Mouse (Mus musculus) MEL (cell line): ENCODE measurements at regions not wholly inside any gene's neighbourhood (a gene's known extent, or its start where the extent isn't known, plus 50 kb on each side); places are given as distances from the start of the nearest gene placed in this dataset.

ENCODE experiments used
- DNase-seq: peaks from one replicate; pipeline ENCODE4 v3.0.0; 2011; ENCODE audit warnings: low read depth, low spot score
- H3K27ac ChIP-seq: 2 replicates; pipeline ENCODE4 v1.5.1; 2012; ENCODE audit warnings: low read depth, mild to moderate bottlenecking, control low read depth, low read length, moderate library complexity; ENCODE audit not compliant: control insufficient read depth
- H3K27me3 ChIP-seq, 2 experiments: fragments of 150-350 bp in 1 of 2; sonication (generic) in 1 of 2; 2 replicates each; pipeline ENCODE4 v1.6.1; 2012; ENCODE audit warnings: low read length in 2 of 2, mild to moderate bottlenecking in 2 of 2, improper control_type of control experiment in 1 of 2, moderate library complexity in 1 of 2; ENCODE audit not compliant: insufficient read depth in 2 of 2, control insufficient read depth in 1 of 2
- H3K36me3 ChIP-seq, 2 experiments: 2 replicates each; pipeline ENCODE4 v1.6.1; 2012 to 2014; ENCODE audit warnings: low read length in 2 of 2, improper control_type of control experiment in 1 of 2, inconsistent platforms in 1 of 2, mild to moderate bottlenecking in 1 of 2; ENCODE audit not compliant: insufficient read depth in 2 of 2, control insufficient read depth in 1 of 2
- H3K4me1 ChIP-seq, 2 experiments: fragments of 150-350 bp in 1 of 2; sonication (generic) in 1 of 2; 2 replicates each; pipeline ENCODE4 v1.6.1; 2012; ENCODE audit warnings: low read length in 2 of 2, improper control_type of control experiment in 1 of 2, mild to moderate bottlenecking in 1 of 2; ENCODE audit not compliant: insufficient read depth in 2 of 2, control insufficient read depth in 1 of 2
- H3K4me3 ChIP-seq, 2 experiments: fragments of 150-350 bp in 1 of 2; sonication (generic) in 1 of 2; 2 replicates each; pipeline ENCODE4 v1.5.1; 2012; ENCODE audit warnings: low read depth in 2 of 2, low read length in 2 of 2, mild to moderate bottlenecking in 2 of 2, moderate library complexity in 2 of 2, control low read depth in 1 of 2, improper control_type of control experiment in 1 of 2; ENCODE audit not compliant: control insufficient read depth in 1 of 2, insufficient read depth in 1 of 2
- H3K79me2 ChIP-seq: 2 replicates; pipeline ENCODE4 v1.6.1; 2012; ENCODE audit warnings: mild to moderate bottlenecking, low read length, moderate library complexity; ENCODE audit not compliant: control insufficient read depth, poor library complexity, insufficient read depth
- H3K9ac ChIP-seq: 2 replicates; pipeline ENCODE4 v1.6.1; 2012; ENCODE audit warnings: low read depth, mild to moderate bottlenecking, control low read depth, low read length, moderate library complexity; ENCODE audit not compliant: control insufficient read depth, poor library complexity, severe bottlenecking
- H3K9me3 ChIP-seq: fragments of 150-350 bp; sonication (generic); replicated peaks from 2 replicates; pipeline ENCODE4 v1.6.1; 2012; ENCODE audit warnings: mild to moderate bottlenecking, low read length, improper control_type of control experiment, moderate library complexity; ENCODE audit not compliant: insufficient read depth
- BHLHE40 ChIP-seq: IDR thresholded peaks from 2 replicates; pipeline ENCODE4 v1.6.1; 2012; ENCODE audit warnings: low read depth, mild to moderate bottlenecking, inconsistent platforms, low read length, improper control_type of control experiment, borderline replicate concordance
- CHD1 ChIP-seq: IDR thresholded peaks from 2 replicates; pipeline ENCODE4 v1.6.1; 2012; ENCODE audit warnings: low read depth, mild to moderate bottlenecking, inconsistent platforms, low read length, improper control_type of control experiment
- CHD2 ChIP-seq: IDR thresholded peaks from 2 replicates; pipeline ENCODE4 v1.6.1; 2011; ENCODE audit warnings: low read length, improper control_type of control experiment
- CTCF ChIP-seq, 3 experiments: IDR thresholded peaks in 2 of 3; conservative IDR thresholded peaks in 1 of 3; 2 replicates each; pipeline ENCODE4 v1.5.1; 2011 to 2012; ENCODE audit warnings: low read length in 3 of 3, low read depth in 2 of 3, mild to moderate bottlenecking in 2 of 3, improper control_type of control experiment in 1 of 3, inconsistent platforms in 1 of 3, mixed read lengths in 1 of 3, moderate library complexity in 1 of 3; ENCODE audit not compliant: control insufficient read depth in 1 of 3, insufficient read depth in 1 of 3, poor library complexity in 1 of 3, severe bottlenecking in 1 of 3
- E2F4 ChIP-seq: IDR thresholded peaks from 2 replicates; pipeline ENCODE4 v1.6.1; 2011; ENCODE audit warnings: low read depth, low read length, improper control_type of control experiment, borderline replicate concordance
- ETS1 ChIP-seq: IDR thresholded peaks from 2 replicates; pipeline ENCODE4 v1.6.1; 2012; ENCODE audit warnings: low read depth, mild to moderate bottlenecking, inconsistent platforms, low read length, improper control_type of control experiment, moderate library complexity
- GATA1 ChIP-seq: IDR thresholded peaks from 2 replicates; pipeline ENCODE4 v1.6.1; 2011; ENCODE audit warnings: low read depth, low read length, improper control_type of control experiment
- JUND ChIP-seq: IDR thresholded peaks from 2 replicates; pipeline ENCODE4 v1.6.1; 2011; ENCODE audit warnings: low read depth, mild to moderate bottlenecking, improper control_type of control experiment, low read length
- KAT2A ChIP-seq: conservative IDR thresholded peaks from 2 replicates; pipeline ENCODE4 v1.6.1; 2012; ENCODE audit warnings: low read depth, low read length, improper control_type of control experiment, inconsistent platforms
- MAX ChIP-seq: IDR thresholded peaks from 2 replicates; pipeline ENCODE4 v1.6.1; 2011; ENCODE audit warnings: low read length, improper control_type of control experiment
- MEF2A ChIP-seq: IDR thresholded peaks from 2 replicates; pipeline ENCODE4 v1.6.1; 2014; ENCODE audit warnings: low read depth, mild to moderate bottlenecking, inconsistent platforms, low read length, improper control_type of control experiment; ENCODE audit not compliant: poor library complexity, insufficient replicate concordance, severe bottlenecking; ENCODE audit errors: extremely low read depth
- MYB ChIP-seq: IDR thresholded peaks from 2 replicates; pipeline ENCODE4 v1.6.1; 2011; ENCODE audit warnings: mild to moderate bottlenecking, low read depth, low read length, improper control_type of control experiment
- MYC ChIP-seq: IDR thresholded peaks from 2 replicates; pipeline ENCODE4 v1.6.1; 2011; ENCODE audit warnings: low read depth, mild to moderate bottlenecking, low read length, improper control_type of control experiment, moderate library complexity
- NELFE ChIP-seq: IDR thresholded peaks from 2 replicates; pipeline ENCODE4 v1.6.1; 2011; ENCODE audit warnings: low read depth, low read length, improper control_type of control experiment
- NRF1 ChIP-seq: IDR thresholded peaks from 2 replicates; pipeline ENCODE4 v1.6.1; 2014; ENCODE audit warnings: low read depth, mild to moderate bottlenecking, inconsistent platforms, low read length, improper control_type of control experiment, moderate library complexity; ENCODE audit not compliant: poor library complexity, insufficient read depth, severe bottlenecking
- POLR2AphosphoS2 ChIP-seq: IDR thresholded peaks from 2 replicates; pipeline ENCODE4 v1.6.1; 2011; ENCODE audit warnings: low read length, improper control_type of control experiment
- RCOR1 ChIP-seq: IDR thresholded peaks from 2 replicates; pipeline ENCODE4 v1.6.1; 2012; ENCODE audit warnings: low read depth, mild to moderate bottlenecking, inconsistent platforms, low read length, improper control_type of control experiment
- TAL1 ChIP-seq: IDR thresholded peaks from 2 replicates; pipeline ENCODE4 v1.6.1; 2012; ENCODE audit warnings: mild to moderate bottlenecking, inconsistent platforms, low read length, moderate library complexity, mixed read lengths
- TBP ChIP-seq: IDR thresholded peaks from 2 replicates; pipeline ENCODE4 v1.8.0; 2011; ENCODE audit warnings: low read depth, low read length, improper control_type of control experiment
- ZNF384 ChIP-seq: IDR thresholded peaks from 2 replicates; pipeline ENCODE4 v1.6.1; 2012; ENCODE audit warnings: low read depth, mild to moderate bottlenecking, inconsistent platforms, low read length, improper control_type of control experiment

DNA sequence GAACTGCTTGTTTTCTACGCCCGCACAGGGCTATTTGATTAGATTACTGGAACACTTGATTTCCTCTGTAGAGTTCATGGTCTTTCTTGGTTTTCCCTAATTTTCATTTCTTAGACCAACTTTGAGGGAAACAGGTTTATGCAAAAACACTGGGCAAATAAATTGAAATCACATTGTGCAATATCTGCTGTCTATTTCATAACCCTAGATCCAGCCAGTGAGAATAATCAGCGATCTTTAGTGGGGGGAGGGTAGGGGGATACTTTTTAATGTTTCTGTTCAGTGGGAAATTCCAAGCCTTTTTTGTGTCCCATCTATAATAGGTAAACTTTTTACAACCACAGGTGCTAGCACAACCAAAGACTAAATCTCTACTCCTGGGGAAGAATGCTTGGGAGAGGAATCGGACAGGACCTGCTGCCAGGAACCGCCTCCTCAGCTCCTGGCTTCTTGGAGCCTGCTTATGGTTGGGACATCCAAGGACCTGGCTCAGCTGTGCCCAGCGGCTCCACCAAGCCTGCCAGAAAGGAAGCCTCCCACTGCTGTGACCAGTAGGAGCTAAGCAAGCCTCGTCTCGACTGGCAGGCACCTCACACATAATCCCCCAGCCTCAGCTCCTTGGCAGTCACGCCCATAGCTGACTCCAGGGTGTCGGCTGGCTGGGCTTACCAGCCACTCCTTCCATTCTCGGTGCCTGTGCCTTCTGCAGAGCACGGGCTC lies 80.8 kb upstream of the Irs2 start:
- H3K9me3 ChIP-seq = no peaks in the 10 kb centered on the region
- H3K9ac ChIP-seq = no peak overlapping the region
- H3K4me1 ChIP-seq = peaks cover 6 to 22% of the 10 kb centered on the region in 2 experiments
- H3K27me3 ChIP-seq = no peaks in the 10 kb centered on the region
- no peak for TF ChIP-seq GATA1
- no peak for TF ChIP-seq BHLHE40
- no peak for TF ChIP-seq POLR2AphosphoS2
- no peak for TF ChIP-seq MAX
- TF ChIP-seq ETS1 = no peak
- TF ChIP-seq CTCF (IDR thresholded peaks at IDR 0.05 in 2 of 3, conservative IDR thresholded peaks at IDR 0.05 in 1 of 3; ENCODE audit: control insufficient read depth in 1 of 3, insufficient read depth in 1 of 3, low read depth in 2 of 3, low read length in 3 of 3, poor library complexity in 1 of 3, severe bottlenecking in 1 of 3) = no peak
- no peak for TF ChIP-seq TBP
- TF ChIP-seq ZNF384 = no peak
- no peak for TF ChIP-seq CHD1
- TF ChIP-seq TAL1 = no peak
- TF ChIP-seq JUND = no peak
- TF ChIP-seq MYB = no peak
- no peak for TF ChIP-seq NELFE
- TF ChIP-seq NRF1 = no peak
- no peak for TF ChIP-seq E2F4
- TF ChIP-seq MYC = no peak
- no peak for TF ChIP-seq CHD2
- TF ChIP-seq MEF2A = no peak
- TF ChIP-seq RCOR1 = no peak
- no peak overlapping the region for H3K27ac ChIP-seq
- DNase-seq = no peak
- H3K79me2 ChIP-seq = no peaks in the 10 kb centered on the region
- H3K4me3 ChIP-seq = no peak overlapping the region
- peaks cover 0 to 18% of the 10 kb centered on the region in 2 experiments; a peak in 2 of 4 replicates for H3K36me3 ChIP-seq

GRCm38 (mm10) chr8:11085244-11085643 lies 77.0 kb upstream of the Irs2 start:
- no peak for DNase-seq
- Histone ChIP-seq H3K9ac (no peak overlapping the region), H3K4me1 (peaks cover 0 to 17% of the 10 kb centered on the region in 2 experiments; a peak in 2 of 4 replicates), H3K27me3 (no peaks in the 10 kb centered on the region), H3K4me3 (no peak overlapping the region), H3K79me2 (no peaks in the 10 kb centered on the region), H3K27ac (no peak overlapping the region), H3K36me3 (peaks cover 0 to 11% of the 10 kb centered on the region in 2 experiments; a peak in 2 of 4 replicates), H3K9me3 (no peaks in the 10 kb centered on the region)
- TF ChIP-seq KAT2A = no peak
- no peak for TF ChIP-seq POLR2AphosphoS2
- no peak for TF ChIP-seq TAL1
